Mouse (Mus musculus) C2C12 (cell line): ENCODE results near the gene Ercc6.

Experiments
- CEBPB ChIP-seq: IDR thresholded peaks from one replicate; pipeline ENCODE4 v1.6.1; 2011; ENCODE audit warnings: low read depth, mild to moderate bottlenecking, control low read depth, moderate library complexity
- CTCF ChIP-seq: IDR thresholded peaks from one replicate; pipeline ENCODE4 v1.5.1; 2011; ENCODE audit not compliant: control insufficient read depth, insufficient read depth, insufficient read length
- FOSL1 ChIP-seq: IDR thresholded peaks from one replicate; pipeline ENCODE4 v1.8.0; 2011; ENCODE audit warnings: mild to moderate bottlenecking, low read length; ENCODE audit not compliant: poor library complexity, insufficient read depth, severe bottlenecking
- MAX ChIP-seq: IDR thresholded peaks from one replicate; pipeline ENCODE4 v1.6.1; 2011; ENCODE audit warnings: mild to moderate bottlenecking, control low read depth
- MYOD1 ChIP-seq: IDR thresholded peaks from one replicate; pipeline ENCODE4 v1.6.1; 2011; ENCODE audit warnings: low read depth; ENCODE audit not compliant: control insufficient read depth, insufficient read length
- MYOG ChIP-seq: IDR thresholded peaks from one replicate; pipeline ENCODE4 v1.6.1; 2011; ENCODE audit not compliant: control insufficient read depth, insufficient read length; ENCODE audit errors: extremely low read depth
- USF1 ChIP-seq: IDR thresholded peaks from one replicate; pipeline ENCODE4 v1.6.1; 2011; ENCODE audit warnings: low read depth, mild to moderate bottlenecking, control low read depth, moderate library complexity

DNA sequence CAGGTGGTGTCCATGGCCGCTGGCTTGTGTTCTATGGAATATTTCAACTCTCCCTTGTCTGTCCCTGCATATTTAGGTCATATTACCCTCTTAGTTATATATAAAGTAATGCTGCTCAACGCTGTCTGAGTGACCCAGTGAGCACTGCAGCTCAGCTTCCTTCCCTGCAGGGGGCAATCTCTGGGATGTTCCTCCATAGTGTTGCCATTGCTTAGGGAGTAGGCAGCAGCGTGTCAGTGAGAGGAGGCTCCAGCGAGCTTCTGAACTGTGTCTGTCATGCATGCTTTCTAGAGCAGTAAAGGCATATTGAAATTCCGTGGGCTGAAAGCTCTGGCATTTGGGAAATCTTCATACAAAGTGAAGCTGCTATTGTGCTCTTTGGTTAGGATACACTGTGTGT is 38.5 kb downstream of the Ercc6 start:
- TF ChIP-seq CTCF (no peak), USF1 (no peak), MYOG (no peak), MAX (no peak), MYOD1 (no peak), CEBPB (no peak), FOSL1 (no peak)
